In the genomic region with DNA sequence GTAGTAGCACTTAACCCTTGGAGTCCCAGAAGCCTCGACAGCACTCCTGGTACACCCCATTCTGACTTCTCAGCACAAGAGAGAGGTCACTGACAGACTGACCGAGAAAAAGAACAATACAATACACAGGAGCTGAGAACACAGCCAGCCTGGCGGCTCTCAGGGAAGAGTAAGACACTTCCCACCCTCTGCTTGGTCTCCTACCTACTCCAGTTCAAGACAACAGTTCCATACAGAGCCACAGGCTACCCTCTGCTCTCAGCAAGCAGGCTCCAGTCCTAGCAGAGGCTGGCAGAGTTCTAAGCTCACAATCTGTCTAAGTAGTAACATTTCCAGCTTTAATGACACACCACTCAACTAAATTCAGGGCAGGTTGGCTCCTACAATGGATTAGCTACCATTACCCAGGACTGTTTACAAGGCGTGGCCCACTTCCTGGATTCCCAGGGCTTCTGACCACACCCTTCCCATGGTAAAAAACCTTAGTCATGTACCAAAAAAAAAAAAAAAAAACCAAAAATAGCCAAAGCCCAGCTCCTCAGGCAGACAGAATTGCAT, we compare ENCODE assay signal across 8 mouse cellular contexts. TPM values are rescaled to one million over a fixed set of nuclear protein-coding genes. Genes with fewer than 3 reads are reported as not detected.
DNase-seq lines count a peak whose midpoint lies in the region; ATAC-seq lines count a peak whose summit lies in the region.

No protein-coding gene starts in this region.

- peaks cover 74% of the 10 kb centered on the region for H3K4me1 ChIP-seq in forebrain, embryonic 10.5 days
- peaks cover 60% of the 10 kb centered on the region for H3K4me1 ChIP-seq in forebrain, embryonic 12.5 days
- H3K4me1 ChIP-seq in embryonic facial prominence, embryonic 14.5 days (ENCODE audit: control insufficient read depth, insufficient read depth, low read length): peaks cover 38% of the 10 kb centered on the region

- H3K27ac ChIP-seq in forebrain, embryonic 10.5 days: peak overlapping the region; percentile 56; the same call in 1 of the 2 replicates
- no peak overlapping the region for H3K27ac ChIP-seq in forebrain, embryonic 12.5 days
- peak overlapping the region; percentile 40; the same call in 1 of the 2 replicates for H3K27ac ChIP-seq in embryonic facial prominence, embryonic 14.5 days (replicated peaks; ENCODE audit: low read depth, low read length)

- DNase-seq in forebrain, embryonic 10.5 days (ENCODE audit: extremely low spot score, low spot score): no peak
- DNase-seq in B cell, adult 2 months: peak; percentile 41 to 51
- DNase-seq in embryonic facial prominence, embryonic 14.5 days (ENCODE audit: low spot score): no peak
- peak; percentile 77 for DNase-seq in liver
- DNase-seq in urinary bladder, adult 2 months (ENCODE audit: low spot score): no peak
- DNase-seq in cerebellum, adult 18-20 months: no peak
- no peak for DNase-seq in frontal cortex, postnatal 14 days (ENCODE audit: low spot score in 2 of 2)

- H3K27me3 ChIP-seq in forebrain, embryonic 10.5 days (ENCODE audit: poor library complexity, severe bottlenecking): no peaks in the 10 kb centered on the region
- no peaks in the 10 kb centered on the region for H3K27me3 ChIP-seq in forebrain, embryonic 12.5 days
- H3K27me3 ChIP-seq in embryonic facial prominence, embryonic 14.5 days (replicated peaks; ENCODE audit: control insufficient read depth, insufficient read depth, low read length): no peaks in the 10 kb centered on the region

- H3K9me3 ChIP-seq in forebrain, embryonic 10.5 days: no peaks in the 10 kb centered on the region
- H3K9me3 ChIP-seq in forebrain, embryonic 12.5 days: no peaks in the 10 kb centered on the region
- no peaks in the 10 kb centered on the region for H3K9me3 ChIP-seq in embryonic facial prominence, embryonic 14.5 days (ENCODE audit: control insufficient read depth, low read length)

- ATAC-seq in forebrain, embryonic 12.5 days (ENCODE audit: low FRiP score): no peak
- no peak for ATAC-seq in embryonic facial prominence, embryonic 14.5 days (ENCODE audit: low read depth)

- WGBS in forebrain, embryonic 10.5 days: 60% methylated on average over 4 of the region's 4 CpGs
- 60% methylated on average over 4 of the region's 4 CpGs for WGBS in forebrain, embryonic 12.5 days
- WGBS in embryonic facial prominence, embryonic 14.5 days: 66% methylated on average over 4 of the region's 4 CpGs

- H3K9ac ChIP-seq in forebrain, embryonic 12.5 days: no peak overlapping the region
- H3K9ac ChIP-seq in embryonic facial prominence, embryonic 14.5 days (ENCODE audit: low read depth, low read length): no peak overlapping the region

- no peak overlapping the region for H3K4me2 ChIP-seq in forebrain, embryonic 12.5 days
- H3K4me2 ChIP-seq in embryonic facial prominence, embryonic 14.5 days (ENCODE audit: low read depth, low read length): peak overlapping the region; percentile 37; the same call in 1 of the 2 replicates

- peak overlapping the region; percentile 7; the same call in 1 of the 2 replicates for H3K4me3 ChIP-seq in forebrain, embryonic 10.5 days
- no peak overlapping the region for H3K4me3 ChIP-seq in forebrain, embryonic 12.5 days (replicated peaks)
- H3K4me3 ChIP-seq in embryonic facial prominence, embryonic 14.5 days (ENCODE audit: low read depth, low read length): no peak overlapping the region

- H3K36me3 ChIP-seq in forebrain, embryonic 10.5 days (replicated peaks): no peaks in the 10 kb centered on the region
- H3K36me3 ChIP-seq in forebrain, embryonic 12.5 days (replicated peaks): no peaks in the 10 kb centered on the region
- no peaks in the 10 kb centered on the region for H3K36me3 ChIP-seq in embryonic facial prominence, embryonic 14.5 days (ENCODE audit: control insufficient read depth, insufficient read depth, low read length)

RNA-seq across cellular contexts. Expression of gene Frmd8, which starts 33.6 kb away (rescaled TPM):
- polyA plus RNA-seq in forebrain, embryonic 10.5 days (2016; fragmentation: Nextera tagmentation; extraction: Ambion mirVana): 36.9 and 40.6 TPM in 2 replicates
- 25.6 and 25.9 TPM in 2 replicates for polyA plus RNA-seq in forebrain, embryonic 12.5 days (2016; fragmentation: Nextera tagmentation; extraction: Ambion mirVana)
- 20.6 and 25.8 TPM in 2 replicates for polyA plus RNA-seq in embryonic facial prominence, embryonic 14.5 days (2014; fragmentation: Nextera tagmentation; extraction: Ambion mirVana)
- 20.7 and 21.6 TPM in 2 replicates for polyA plus RNA-seq in urinary bladder, adult 2 months (2012; rRNA removed)

RNA-seq across cellular contexts. Expression of gene Slc25a45, which starts 36.1 kb away (rescaled TPM):
- 1.5 and 2.0 TPM in 2 replicates for polyA plus RNA-seq in forebrain, embryonic 10.5 days (2016; fragmentation: Nextera tagmentation; extraction: Ambion mirVana)
- 1.3 and 1.8 TPM in 2 replicates for polyA plus RNA-seq in forebrain, embryonic 12.5 days (2016; fragmentation: Nextera tagmentation; extraction: Ambion mirVana)
- 2.8 and 3.0 TPM in 2 replicates for polyA plus RNA-seq in embryonic facial prominence, embryonic 14.5 days (2014; fragmentation: Nextera tagmentation; extraction: Ambion mirVana)
- polyA plus RNA-seq in urinary bladder, adult 2 months (2012; rRNA removed): 19.2 and 25.1 TPM in 2 replicates

RNA-seq across cellular contexts. Expression of gene Tigd3, which starts 52.5 kb away (rescaled TPM):
- 9.0 and 9.1 TPM in 2 replicates for polyA plus RNA-seq in forebrain, embryonic 10.5 days (2016; fragmentation: Nextera tagmentation; extraction: Ambion mirVana)
- 11.1 and 12.8 TPM in 2 replicates for polyA plus RNA-seq in forebrain, embryonic 12.5 days (2016; fragmentation: Nextera tagmentation; extraction: Ambion mirVana)
- 1.4 and 2.0 TPM in 2 replicates for polyA plus RNA-seq in embryonic facial prominence, embryonic 14.5 days (2014; fragmentation: Nextera tagmentation; extraction: Ambion mirVana)
- polyA plus RNA-seq in urinary bladder, adult 2 months (2012; rRNA removed): 0.69 and 0.87 TPM in 2 replicates

Comparison
In these comparisons a context has a peak if more than half of its experiments do, and no peak if none do; other contexts are left out.
1. DNase-seq: peak in B cell, adult 2 months (2 of 2) and liver (single experiment); none in forebrain, embryonic 10.5 days (single experiment), embryonic facial prominence, embryonic 14.5 days (single experiment), urinary bladder, adult 2 months (single experiment), cerebellum, adult 18-20 months (0 of 2) and frontal cortex, postnatal 14 days (0 of 2).